Mouse (Mus musculus): ENCODE results near the gene Hoxb1. TPM values are rescaled to one million over a fixed set of nuclear protein-coding genes. Genes with fewer than 3 reads are reported as not detected.

Gene Hoxb1
- polyA plus RNA-seq, 1 experiment from 2014 or later, result not detected

GRCm38 (mm10) chr11:96372519-96372918 is 7.0 kb downstream of the Hoxb1 start:
- Histone ChIP-seq H3K27ac (no peak overlapping the region), H3K27me3 (replicated peaks) (0 out of 2 replicates have a peak, but pooled peaks cover 9% of the 10 kb centered on the region), H3K4me1 (replicated peaks) (peaks cover 8% of the 10 kb centered on the region; the same call in 1 of the 2 replicates), H3K36me3 (no peaks in the 10 kb centered on the region), H3K4me2 (replicated peaks) (no peak overlapping the region), H3K9me3 (no peaks in the 10 kb centered on the region), H3K4me3 (replicated peaks) (no peak overlapping the region), H3K9ac (no peak overlapping the region)
- ATAC-seq, result no peak
- 11% methylated on average over 3 of the region's 3 CpGs for WGBS

GRCm38 (mm10) chr11:96374810-96375209 is 9.3 kb downstream of the Hoxb1 start:
- Histone ChIP-seq H3K27ac (no peak overlapping the region), H3K27me3 (replicated peaks) (no peaks in the 10 kb centered on the region), H3K36me3 (no peaks in the 10 kb centered on the region), H3K4me2 (replicated peaks) (no peak overlapping the region), H3K4me3 (replicated peaks) (no peak overlapping the region), H3K9me3 (no peaks in the 10 kb centered on the region), H3K4me1 (replicated peaks) (peaks cover 8% of the 10 kb centered on the region; the same call in 1 of the 2 replicates), H3K9ac (no peak overlapping the region)
- ATAC-seq, result no peak
- 61% methylated on average over 7 of the region's 7 CpGs for WGBS

GRCm38 (mm10) chr11:96383381-96383780 is 17.8 kb downstream of the Hoxb1 start:
- Histone ChIP-seq H3K4me3 (replicated peaks) (no peak overlapping the region), H3K4me1 (replicated peaks) (0 out of 2 replicates have a peak, but pooled peaks cover 4% of the 10 kb centered on the region), H3K9ac (no peak overlapping the region), H3K9me3 (no peaks in the 10 kb centered on the region), H3K4me2 (replicated peaks) (no peak overlapping the region), H3K27me3 (replicated peaks) (no peaks in the 10 kb centered on the region), H3K27ac (0 out of 2 replicates have a peak overlapping the region, but pooled peaks have one; percentile 27), H3K36me3 (no peaks in the 10 kb centered on the region)
- 63% methylated on average over 5 of the region's 5 CpGs for WGBS
- ATAC-seq, result no peak

GRCm38 (mm10) chr11:96387635-96388034 is 22.1 kb downstream of the Hoxb1 start:
- Histone ChIP-seq H3K36me3 (no peaks in the 10 kb centered on the region), H3K9me3 (no peaks in the 10 kb centered on the region), H3K4me2 (replicated peaks) (no peak overlapping the region), H3K4me1 (replicated peaks) (0 out of 2 replicates have a peak, but pooled peaks cover 8% of the 10 kb centered on the region), H3K9ac (no peak overlapping the region), H3K27ac (no peak overlapping the region), H3K27me3 (replicated peaks) (no peaks in the 10 kb centered on the region), H3K4me3 (replicated peaks) (no peak overlapping the region)
- 75% methylated on average over 2 of the region's 2 CpGs for WGBS
- ATAC-seq, result no peak

GRCm38 (mm10) chr11:96396772-96397626 is 31.4 kb downstream of the Hoxb1 start:
- Histone ChIP-seq H3K4me2 (replicated peaks) (no peak overlapping the region; the same call in 1 of the 2 replicates), H3K9me3 (no peaks in the 10 kb centered on the region), H3K36me3 (no peaks in the 10 kb centered on the region), H3K27ac (peak overlapping the region; percentile 33; the same call in 1 of the 2 replicates), H3K27me3 (replicated peaks) (no peaks in the 10 kb centered on the region), H3K9ac (no peak overlapping the region), H3K4me1 (replicated peaks) (peaks cover 18% of the 10 kb centered on the region), H3K4me3 (replicated peaks) (no peak overlapping the region)
- peak; percentile 75 for ATAC-seq
- WGBS, result 14% methylated on average over 15 of the region's 15 CpGs

GRCm38 (mm10) chr11:96397806-96398335 is 32.3 kb downstream of the Hoxb1 start:
- Histone ChIP-seq H3K27ac (0 out of 2 replicates have a peak overlapping the region, but pooled peaks have one; percentile 33), H3K9me3 (no peaks in the 10 kb centered on the region), H3K4me1 (replicated peaks) (peaks cover 18% of the 10 kb centered on the region), H3K9ac (no peak overlapping the region), H3K36me3 (no peaks in the 10 kb centered on the region), H3K4me2 (replicated peaks) (no peak overlapping the region), H3K4me3 (replicated peaks) (no peak overlapping the region), H3K27me3 (replicated peaks) (no peaks in the 10 kb centered on the region)
- ATAC-seq, result peak; percentile 68; the same call in 1 of the 2 replicates
- WGBS, result 23% methylated on average over 7 of the region's 7 CpGs

- H3K9ac ChIP-seq, result no peak overlapping the region
- peaks cover 25% of the 10 kb centered on the region for H3K4me1 ChIP-seq (replicated peaks)
- no peak overlapping the region for H3K4me3 ChIP-seq (replicated peaks)
- WGBS, result 18% methylated on average over 8 of the region's 8 CpGs
- no peaks in the 10 kb centered on the region for H3K36me3 ChIP-seq
- H3K27me3 ChIP-seq (replicated peaks), result no peaks in the 10 kb centered on the region
- no peak overlapping the region for H3K27ac ChIP-seq
- H3K9me3 ChIP-seq, result no peaks in the 10 kb centered on the region
- 0 out of 2 replicates have a peak overlapping the region, but pooled peaks have one; percentile 11 for H3K4me2 ChIP-seq (replicated peaks)
- ATAC-seq, result peak; percentile 26; the same call in 1 of the 2 replicates
Observed at GRCm38 (mm10) chr11:96399923-96400322, 34.4 kb downstream of the Hoxb1 start.

GRCm38 (mm10) chr11:96404016-96404604 is 38.6 kb downstream of the Hoxb1 start:
- Histone ChIP-seq H3K4me1 (replicated peaks) (peaks cover 37% of the 10 kb centered on the region), H3K27me3 (replicated peaks) (no peaks in the 10 kb centered on the region), H3K4me2 (replicated peaks) (0 out of 2 replicates have a peak overlapping the region, but pooled peaks have one; percentile 1), H3K36me3 (no peaks in the 10 kb centered on the region), H3K4me3 (replicated peaks) (no peak overlapping the region), H3K27ac (peak overlapping the region; percentile 0), H3K9me3 (no peaks in the 10 kb centered on the region), H3K9ac (peak overlapping the region; percentile 3; the same call in 1 of the 2 replicates)
- WGBS, result 23% methylated on average over 10 of the region's 10 CpGs
- ATAC-seq, result no peak

GRCm38 (mm10) chr11:96404831-96405230 is 39.3 kb downstream of the Hoxb1 start:
- peak overlapping the region; percentile 0; the same call in 1 of the 2 replicates for H3K27ac ChIP-seq
- no peak overlapping the region for H3K4me2 ChIP-seq (replicated peaks)
- 64% methylated on average over 7 of the region's 7 CpGs for WGBS
- H3K9me3 ChIP-seq, result no peaks in the 10 kb centered on the region
- ATAC-seq, result no peak
- no peak overlapping the region for H3K9ac ChIP-seq
- peaks cover 35% of the 10 kb centered on the region for H3K4me1 ChIP-seq (replicated peaks)
- H3K36me3 ChIP-seq, result no peaks in the 10 kb centered on the region
- H3K4me3 ChIP-seq (replicated peaks), result no peak overlapping the region
- no peaks in the 10 kb centered on the region for H3K27me3 ChIP-seq (replicated peaks)

GRCm38 (mm10) chr11:96405541-96405940 is 40.0 kb downstream of the Hoxb1 start:
- H3K4me3 ChIP-seq (replicated peaks), result no peak overlapping the region

GRCm38 (mm10) chr11:96407191-96408072 is 41.9 kb downstream of the Hoxb1 start:
- Histone ChIP-seq H3K36me3 (no peaks in the 10 kb centered on the region), H3K4me2 (replicated peaks) (peak overlapping the region; percentile 54), H3K4me3 (replicated peaks) (peak overlapping the region; percentile 10), H3K27ac (peak overlapping the region; percentile 73), H3K9ac (no peak overlapping the region), H3K4me1 (replicated peaks) (peaks cover 32% of the 10 kb centered on the region), H3K27me3 (replicated peaks) (no peaks in the 10 kb centered on the region), H3K9me3 (no peaks in the 10 kb centered on the region)
- WGBS, result 5% methylated on average over 36 of the region's 36 CpGs
- peak; percentile 76 for ATAC-seq

More at GRCm38 (mm10) chr11:96405541-96405940, 40.0 kb downstream of the Hoxb1 start:
- no peak for ATAC-seq
- 54% methylated on average over 4 of the region's 4 CpGs for WGBS
- Histone ChIP-seq H3K9ac (no peak overlapping the region), H3K27ac (no peak overlapping the region), H3K4me2 (replicated peaks) (no peak overlapping the region), H3K27me3 (replicated peaks) (no peaks in the 10 kb centered on the region), H3K4me1 (replicated peaks) (peaks cover 32% of the 10 kb centered on the region), H3K36me3 (no peaks in the 10 kb centered on the region), H3K9me3 (no peaks in the 10 kb centered on the region)

Measured in intestine, embryonic 15.5 days (tissue).